Mouse (Mus musculus) ovary, adult 18-20 months (tissue): ENCODE data around the gene Ldlrap1.
A peak's percentile ranks its signal among the peaks of the same experiment; 100 is the strongest.

Source experiments
- DNase-seq: peaks from one replicate; pipeline ENCODE4 v3.0.0; 2022; ENCODE audit warnings: low spot score, mixed read lengths

The Ldlrap1 gene

DNA sequence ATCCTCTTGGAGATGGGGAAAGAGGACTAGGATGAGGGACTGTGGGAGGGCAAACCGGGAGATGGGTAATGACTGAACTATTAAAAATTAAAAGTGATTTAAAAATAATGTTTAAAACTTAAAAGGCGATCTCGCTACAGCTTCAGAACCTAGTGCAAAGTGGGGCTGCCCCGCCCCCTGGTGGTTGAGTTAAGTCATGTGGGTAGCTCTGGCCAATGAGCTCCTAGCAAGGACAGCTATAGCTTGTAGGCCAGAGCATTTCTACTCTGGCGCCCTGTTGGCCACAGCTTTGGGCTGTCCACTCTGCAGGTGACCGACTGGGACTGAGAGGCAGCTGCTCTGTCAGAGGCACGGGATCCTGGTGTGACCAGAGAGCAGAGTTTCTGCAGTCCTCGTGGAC lies 53.9 kb downstream of the Ldlrap1 start:
- peak; percentile 50 for DNase-seq

DNA sequence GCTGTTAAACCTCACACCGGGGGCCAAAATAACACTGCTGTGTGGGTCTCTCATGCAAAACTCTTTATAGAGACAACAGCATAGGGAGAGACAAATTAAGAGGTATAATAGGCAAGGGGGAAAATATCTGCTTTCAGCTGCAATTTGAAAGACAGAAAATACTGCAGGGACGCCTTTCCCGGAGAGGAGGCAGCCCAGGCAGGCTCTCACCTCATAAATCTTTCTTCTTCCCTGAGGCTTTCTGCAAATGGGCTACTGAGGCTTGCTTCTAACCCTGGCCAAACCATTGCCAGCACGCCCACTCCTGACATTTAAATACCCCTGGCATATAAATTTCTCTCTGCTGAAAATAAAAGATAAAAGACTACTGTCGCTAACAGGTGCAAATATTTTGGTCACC lies 62.5 kb downstream of the Ldlrap1 start:
- no peak for DNase-seq

DNA sequence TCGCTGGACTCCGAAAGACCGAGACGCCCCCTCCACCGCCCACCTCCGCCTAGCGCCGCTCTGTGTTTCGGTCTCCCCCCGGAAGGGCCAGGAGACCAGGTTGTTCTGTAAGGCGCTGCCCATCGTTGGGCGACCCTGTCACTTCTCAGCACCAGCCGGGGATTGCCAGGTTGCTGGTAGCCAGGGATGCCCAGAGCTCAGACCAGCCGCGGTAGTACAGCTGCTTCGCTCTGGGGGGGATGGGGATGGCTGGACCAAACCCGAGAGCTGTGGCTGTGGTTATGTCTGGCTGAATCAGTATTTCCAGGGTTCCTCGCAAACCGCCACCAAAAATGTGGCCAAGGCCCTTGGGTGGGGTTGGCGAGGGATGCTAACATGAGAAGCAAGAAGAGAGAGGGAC lies 63.2 kb downstream of the Ldlrap1 start:
- no peak for DNase-seq

DNA sequence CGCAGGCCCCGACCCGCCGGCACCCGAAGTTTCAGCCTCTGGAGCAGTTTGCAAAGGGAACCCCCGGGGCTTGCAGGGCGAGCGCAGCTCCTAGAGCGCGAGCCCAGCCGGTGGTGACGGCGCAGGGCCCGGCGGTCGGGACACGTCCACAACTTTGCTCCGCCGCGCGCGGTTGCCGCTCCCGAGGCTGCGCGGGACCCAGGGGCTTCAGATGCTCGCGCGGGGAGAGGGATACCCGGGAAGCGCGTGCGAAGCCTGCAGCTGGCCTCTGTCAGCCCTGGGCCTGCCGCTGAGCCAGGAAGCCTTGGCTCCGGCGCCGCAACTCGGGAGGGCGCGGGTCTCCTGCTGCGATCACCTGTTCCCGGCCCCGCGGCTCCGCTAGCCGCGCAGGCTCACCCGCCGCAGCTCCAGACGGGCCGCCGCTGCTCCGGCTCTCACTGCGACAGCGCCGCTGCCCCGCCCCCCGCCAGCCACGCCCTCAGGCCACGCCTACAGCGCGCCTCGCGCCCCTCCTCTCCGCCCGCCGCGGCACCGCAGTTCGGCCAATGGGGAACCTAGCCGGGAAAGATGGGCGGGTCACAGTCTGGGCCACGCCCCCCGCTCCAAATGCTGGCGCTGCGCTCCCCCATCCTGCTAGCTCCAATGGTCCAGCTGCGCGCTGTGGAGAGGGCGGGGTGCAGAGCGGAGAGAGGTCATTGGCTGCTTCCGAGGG lies 63.8 kb downstream of the Ldlrap1 start, which contains the start of gene Man1c1:
Gene Man1c1, minus strand, starts transcription at position 456 of the 712 bp plus-strand sequence.
- peak; percentile 97 for DNase-seq

DNA sequence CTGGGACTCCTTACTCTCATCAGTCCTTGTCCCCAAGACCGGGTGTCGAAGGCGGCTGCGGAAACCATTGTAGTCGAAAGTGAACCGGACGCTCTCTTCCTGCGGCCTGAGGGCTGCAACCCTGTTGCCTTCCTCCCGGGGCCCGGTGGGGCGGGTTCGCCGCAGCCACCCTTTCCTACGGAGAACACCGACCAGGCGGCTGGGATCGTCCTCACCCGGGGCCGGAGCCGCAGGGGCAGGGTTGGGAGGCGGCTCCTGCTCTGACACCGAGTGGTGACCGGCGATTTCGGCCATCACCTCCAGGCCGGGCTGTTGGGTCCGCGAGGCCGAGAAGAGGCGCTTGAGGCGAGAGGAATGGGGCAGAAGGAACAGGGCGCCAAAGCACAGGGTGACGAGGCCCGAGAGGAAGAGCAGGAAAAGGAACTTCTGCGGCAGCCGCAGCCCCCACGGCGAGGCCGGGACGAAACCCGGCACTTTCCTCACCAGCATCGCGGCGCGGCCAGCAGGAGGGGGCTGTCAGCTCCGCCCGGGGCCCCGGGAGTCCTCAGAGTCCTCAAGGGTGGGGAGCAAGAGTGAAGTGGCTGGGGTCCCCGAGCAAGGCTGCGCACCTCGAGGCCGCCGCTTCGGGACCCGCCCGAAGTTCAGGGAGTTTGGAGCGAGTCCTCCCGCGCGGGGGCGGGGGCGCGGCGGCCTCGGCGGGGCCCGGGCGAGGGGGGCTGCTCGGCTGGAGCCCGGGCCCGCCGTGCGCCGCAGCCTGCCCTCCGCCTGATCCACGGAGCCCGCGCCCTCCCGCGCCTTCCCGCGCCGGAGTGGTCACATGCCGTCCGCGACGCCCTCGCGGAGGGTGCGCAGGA lies 64.6 kb downstream of the Ldlrap1 start:
- DNase-seq: no peak

DNA sequence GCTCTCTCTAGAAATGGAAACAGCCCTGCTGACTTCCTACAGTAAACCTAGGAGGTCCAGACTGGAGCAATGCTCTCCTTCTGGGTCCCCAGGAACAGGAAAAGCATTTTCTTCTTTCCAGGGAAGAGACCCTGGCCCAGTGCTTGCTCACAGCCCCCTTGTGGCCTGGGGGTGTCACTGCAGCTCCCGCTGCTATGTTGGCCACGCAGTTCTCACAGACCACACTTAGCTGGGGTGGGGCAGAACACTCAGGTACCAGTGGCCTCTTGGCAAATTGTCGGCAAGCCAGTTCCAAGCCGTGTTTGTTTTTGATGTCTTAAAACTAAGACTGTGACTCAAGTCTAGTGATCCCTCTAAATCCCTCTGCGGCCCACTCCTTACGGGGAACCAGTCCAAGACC lies 65.9 kb downstream of the Ldlrap1 start:
- no peak for DNase-seq

DNA sequence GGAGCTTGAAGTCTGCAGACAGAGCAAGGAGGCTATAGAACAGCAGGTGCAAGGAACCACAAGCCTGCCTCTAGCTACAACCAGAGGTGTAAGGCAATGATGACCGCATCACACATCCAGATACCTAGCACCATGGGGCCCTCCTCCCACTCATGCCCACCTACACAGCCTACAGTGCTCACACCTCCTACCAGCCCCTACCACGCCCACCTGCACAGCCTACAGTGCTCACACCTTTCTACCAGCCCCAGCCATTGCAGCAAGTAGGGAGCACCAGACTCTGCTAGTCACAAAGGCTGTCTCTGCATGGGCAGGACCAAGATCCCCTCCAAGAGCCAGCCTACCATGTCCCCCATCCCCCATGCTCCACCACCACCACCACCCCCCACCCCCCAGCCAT lies 66.9 kb downstream of the Ldlrap1 start:
- no peak for DNase-seq

DNA sequence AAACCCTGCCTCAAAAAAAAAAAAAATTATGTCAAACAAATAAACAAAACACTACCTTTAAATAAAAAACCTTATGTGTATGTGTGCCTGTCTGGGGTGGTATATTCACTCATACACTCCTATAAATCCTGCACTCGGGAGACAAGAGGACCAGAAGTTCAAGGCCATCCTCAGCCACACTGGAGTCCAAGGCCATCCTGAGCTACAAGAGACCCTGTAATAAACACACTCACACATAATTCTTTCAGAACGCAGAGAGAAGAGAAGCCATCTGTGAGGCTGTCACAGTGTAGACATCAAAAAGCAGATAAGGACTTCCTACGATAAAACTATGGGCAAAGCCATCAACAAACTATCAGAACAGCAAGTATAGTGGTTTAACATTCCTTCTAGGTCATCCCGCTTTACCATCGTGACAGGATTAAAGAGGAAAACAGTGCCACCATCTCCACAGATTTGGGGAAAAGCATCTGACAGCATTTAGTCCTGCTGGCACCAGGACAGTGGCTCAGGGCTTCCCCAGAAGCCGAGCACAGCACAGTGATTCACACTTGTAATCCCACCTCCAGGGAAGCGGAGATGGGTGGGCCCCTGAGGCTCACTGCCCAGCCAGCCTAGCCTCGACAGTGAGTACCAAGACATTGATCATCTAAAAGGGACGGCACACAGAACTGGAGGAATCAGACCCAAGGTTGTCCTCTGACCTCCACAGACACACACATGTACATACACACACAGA lies 74.5 kb downstream of the Ldlrap1 start:
- DNase-seq: no peak

DNA sequence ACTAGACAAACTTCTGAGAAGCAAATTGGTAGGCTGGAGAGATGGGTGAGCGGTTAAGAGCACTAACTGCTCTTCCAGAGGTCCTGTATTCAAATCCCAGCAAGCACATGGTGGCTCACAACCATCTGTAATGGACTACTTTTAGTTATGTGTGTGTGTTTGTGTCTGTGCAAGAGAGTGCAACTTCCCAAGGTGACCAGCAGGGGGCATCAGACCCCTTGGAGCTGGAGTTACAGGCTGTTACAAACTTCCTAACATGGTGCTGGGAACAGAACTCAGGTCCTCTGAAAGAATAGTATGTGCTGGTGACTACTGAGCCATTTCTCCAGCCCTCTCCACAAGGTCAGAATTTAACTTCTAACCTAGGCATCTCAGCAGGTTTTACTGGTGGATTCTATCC lies 75.4 kb downstream of the Ldlrap1 start:
- DNase-seq: no peak
